Mouse (Mus musculus): ENCODE results near the gene Lypd9.
"Not testable (repeated sequence)": the region's sequence is repeated elsewhere in the genome, so short reads cannot be mapped to it uniquely, and the experiment has no call there.

The Lypd9 gene

DNA sequence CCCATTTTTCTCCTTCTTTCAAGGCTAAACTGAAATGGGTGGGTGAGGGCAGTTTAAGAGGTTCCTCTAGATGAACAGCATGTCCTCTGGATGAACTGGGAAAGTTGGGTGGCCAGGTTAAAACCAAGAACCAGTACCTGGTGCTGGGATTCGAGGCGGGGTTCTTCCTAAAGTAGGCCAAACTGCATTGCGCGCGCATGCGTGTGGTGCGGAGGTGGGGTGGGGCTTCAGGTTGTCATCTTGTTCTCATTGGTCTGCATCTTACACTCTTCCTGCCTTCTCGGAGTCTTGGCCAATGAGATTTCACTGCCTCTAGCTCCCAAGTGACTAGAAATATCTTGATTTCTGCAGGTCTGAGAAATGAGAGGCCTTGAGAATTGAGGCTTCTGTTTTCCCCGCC, at the start of gene Lypd9:
Lypd9 (minus strand) TSS at position 165 of the 400 bp plus-strand sequence.
- no peak for DNase-seq (ENCODE audit: low spot score in 2 of 2)

- not testable (repeated sequence) for DNase-seq (ENCODE audit: low spot score in 2 of 2)
Measured at GRCm38 (mm10) chr11:58502472-58502871, 49.7 kb upstream of the Lypd9 start, which contains the start of gene Olfr331. Olfr331 (minus strand) TSS chr11:58502572.

DNA sequence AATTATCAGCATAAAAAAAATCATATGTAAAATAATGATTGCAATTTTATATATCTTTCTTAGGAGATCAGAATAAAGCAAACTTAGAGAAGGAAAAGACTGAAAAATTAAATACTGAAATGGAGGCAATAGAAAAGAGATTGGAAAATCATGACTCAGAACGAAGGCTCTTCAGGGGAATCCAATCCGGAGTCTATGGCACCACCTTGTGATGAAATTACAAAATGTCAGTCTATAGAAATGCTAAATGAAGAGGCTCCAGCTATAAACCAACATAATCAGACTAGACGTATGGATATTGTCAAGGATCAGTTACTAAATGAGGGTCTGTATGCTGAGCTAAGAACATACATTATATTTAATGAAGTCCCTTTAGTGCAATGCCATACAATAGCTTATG, 46.6 kb upstream of the Lypd9 start:
- no peak for DNase-seq (ENCODE audit: low spot score in 2 of 2)

GRCm38 (mm10) chr11:58498761-58499160, 46.0 kb upstream of the Lypd9 start:
- DNase-seq (ENCODE audit: low spot score in 2 of 2) = no peak

DNA sequence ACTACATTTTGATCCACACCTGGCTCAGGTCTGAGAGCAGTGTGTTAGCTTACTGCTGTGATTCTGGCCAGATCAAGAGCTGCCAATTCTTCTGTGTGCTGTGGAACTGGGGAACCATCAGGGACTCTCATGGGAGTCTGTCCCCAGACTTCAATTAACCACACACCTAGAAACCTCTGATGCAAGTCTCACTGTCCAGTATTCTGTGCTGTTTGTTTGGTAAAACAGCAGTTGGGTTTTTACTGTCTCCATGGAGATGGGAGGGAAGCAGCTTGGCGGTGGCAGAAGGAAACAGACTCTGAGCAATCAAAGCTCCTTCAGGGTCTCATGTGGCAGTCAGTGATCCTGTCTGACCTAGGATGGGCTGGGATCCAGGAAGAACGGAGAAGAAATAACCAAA, 39.7 kb upstream of the Lypd9 start, which contains the start of gene Olfr332:
Olfr332 (minus strand) TSS at position 101 of the 400 bp plus-strand sequence.
- DNase-seq (ENCODE audit: low spot score in 2 of 2) = no peak

DNA sequence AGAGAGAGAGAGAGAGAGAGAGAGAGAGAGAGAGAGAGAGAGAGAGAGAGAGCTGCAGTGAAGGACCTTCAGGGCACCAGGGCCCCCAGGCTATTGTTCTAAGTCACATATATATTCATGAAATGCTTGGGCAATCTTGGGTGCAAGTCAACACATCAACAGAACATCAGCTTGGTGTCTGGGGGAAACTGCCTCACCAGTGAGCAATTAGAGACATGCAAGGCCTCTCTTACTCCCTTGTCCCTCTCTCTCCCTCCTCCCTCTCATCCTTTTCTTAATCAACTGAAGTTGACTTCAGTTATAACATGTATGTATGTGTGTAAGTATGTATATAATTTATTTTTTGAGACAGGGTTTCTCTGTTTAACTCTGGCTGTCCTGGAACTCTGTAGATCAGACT, 9.4 kb upstream of the Lypd9 start, which contains the start of gene Olfr30:
Olfr30 (minus strand) TSS at position 101 of the 400 bp plus-strand sequence.
- DNase-seq (ENCODE audit: low spot score in 2 of 2) = no peak

GRCm38 (mm10) chr11:58453592-58453991, 869 bp upstream of the Lypd9 start:
- DNase-seq (ENCODE audit: low spot score in 2 of 2) = no peak

DNA sequence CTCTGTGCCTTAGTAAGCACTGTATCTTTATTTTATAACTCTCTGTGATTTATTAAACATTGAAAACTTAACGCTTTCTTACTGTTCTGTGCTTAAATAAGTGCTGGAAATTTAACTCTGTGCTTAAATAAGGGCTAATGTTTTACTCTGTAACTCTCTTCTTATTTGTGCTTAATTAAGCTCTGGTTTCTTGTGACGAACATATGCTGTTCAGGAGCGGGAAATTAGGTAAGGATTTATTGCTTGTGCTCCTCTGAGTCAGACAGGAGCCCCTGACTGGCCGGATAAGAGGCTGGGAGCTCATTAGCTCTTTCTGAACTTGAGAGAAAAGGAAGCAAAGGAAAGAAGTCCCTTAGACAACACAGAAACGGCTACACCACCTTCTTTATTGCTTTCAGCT, 14.9 kb downstream of the Lypd9 start:
- DNase-seq (ENCODE audit: low spot score in 2 of 2) = no peak

- DNase-seq (ENCODE audit: low spot score in 2 of 2) = no peak
Measured at GRCm38 (mm10) chr11:58432259-58432658, 20.5 kb downstream of the Lypd9 start, which contains the start of gene Gm12253. Gm12253 (plus strand) TSS chr11:58432559.

DNA sequence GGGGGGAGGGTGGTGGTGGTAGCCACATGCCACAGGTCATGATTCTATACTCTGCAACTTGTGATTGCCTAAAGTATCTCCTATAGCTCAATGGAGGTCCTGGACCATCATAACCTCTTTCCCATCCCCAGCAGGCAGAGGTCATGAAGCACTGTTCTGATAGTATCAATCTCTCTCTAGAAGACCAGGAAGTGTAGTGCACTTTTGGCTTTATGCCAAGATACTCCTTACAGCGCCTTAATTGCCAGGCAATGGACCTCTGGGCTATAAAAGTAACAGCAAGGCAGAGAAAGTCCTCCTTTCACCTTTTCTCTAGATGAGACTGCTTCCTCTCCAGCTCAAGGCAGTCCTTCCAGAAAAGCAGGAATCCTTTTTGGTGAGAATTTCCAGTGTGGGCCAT, 31.9 kb downstream of the Lypd9 start, which contains the start of gene 1810065E05Rik:
1810065E05Rik (plus strand) TSS at position 297 of the 400 bp plus-strand sequence.
- no peak for DNase-seq (ENCODE audit: low spot score in 2 of 2)

GRCm38 (mm10) chr11:58418336-58418735, 34.4 kb downstream of the Lypd9 start:
- no peak for DNase-seq (ENCODE audit: low spot score in 2 of 2)

DNA sequence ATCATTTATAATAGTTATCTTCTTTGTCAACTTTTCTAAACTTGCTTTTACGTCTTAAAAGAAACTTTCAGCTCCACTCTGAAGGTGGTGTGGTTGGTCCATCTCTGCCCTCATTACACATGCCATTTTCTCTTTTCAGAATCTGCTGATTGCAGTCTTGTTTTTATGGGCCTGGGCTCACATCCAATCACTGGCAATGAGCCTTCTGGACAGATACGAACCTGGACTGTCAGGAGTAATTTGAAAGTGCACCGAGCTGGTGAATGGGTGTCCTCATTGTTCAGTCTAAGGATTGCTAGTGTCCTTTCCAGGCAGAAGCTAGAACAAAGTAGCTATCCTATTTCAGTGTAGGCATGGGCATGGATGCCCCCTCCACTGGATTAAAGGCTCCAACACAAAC, 44.7 kb downstream of the Lypd9 start:
- no peak for DNase-seq (ENCODE audit: low spot score in 2 of 2)

DNA sequence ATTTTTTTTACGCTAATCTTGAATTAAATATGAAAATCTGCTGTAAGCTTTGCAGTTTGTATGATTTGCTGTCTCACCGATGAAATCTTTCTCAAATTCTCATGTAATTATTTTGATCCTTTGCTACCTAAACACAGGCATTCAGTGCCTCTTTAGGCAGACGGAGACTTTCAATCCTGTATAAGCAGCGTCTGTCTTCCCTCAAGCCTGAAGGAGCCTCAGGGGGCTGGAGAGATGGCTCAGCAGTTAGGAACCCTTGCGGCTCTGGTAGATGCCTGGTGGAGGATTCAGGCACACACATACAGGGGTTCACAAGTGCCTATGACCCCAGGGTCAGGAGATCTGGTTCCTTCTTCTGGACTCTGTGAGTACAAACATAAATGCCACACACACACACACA, 52.1 kb downstream of the Lypd9 start:
- peak in 1 of 2 experiments; percentile 29 for DNase-seq (ENCODE audit: low spot score in 2 of 2)

DNA sequence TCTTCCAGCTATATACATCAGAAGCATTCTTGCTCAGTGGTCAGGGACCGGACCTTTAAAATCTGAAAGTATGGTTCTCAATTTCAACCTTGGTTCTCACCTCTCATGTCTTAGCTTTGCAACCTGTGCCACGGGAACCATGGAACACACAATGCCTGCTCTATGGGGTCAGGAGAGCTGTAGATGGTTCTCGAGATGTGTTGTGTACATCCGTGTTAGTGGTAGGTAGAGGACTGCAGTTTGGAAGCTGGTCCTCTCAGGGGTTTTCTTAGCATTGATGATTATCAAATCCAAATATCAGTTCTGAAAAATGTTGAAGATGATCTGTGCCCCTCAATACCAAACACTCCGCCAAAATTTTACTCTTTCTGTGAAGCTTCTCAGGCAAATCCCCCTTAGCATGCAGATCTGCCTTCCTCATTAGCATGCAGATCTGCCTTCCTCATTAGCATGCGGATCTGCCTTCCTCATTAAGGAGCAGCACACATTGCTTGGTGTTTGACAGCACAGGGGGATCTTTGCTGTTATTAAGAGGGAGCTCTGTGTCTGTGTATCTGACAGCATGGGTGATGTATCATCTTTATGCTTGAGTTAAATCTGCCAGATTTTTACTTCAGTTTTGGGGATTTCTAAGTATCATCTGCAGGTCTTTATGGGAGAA, 52.6 kb downstream of the Lypd9 start:
- peak; percentile 29 to 36 for DNase-seq (ENCODE audit: low spot score in 2 of 2)

Data from right cerebral cortex, postnatal 10 days (tissue).